Mouse (Mus musculus): Measurements from ENCODE around the gene Sgms1.

DNA sequence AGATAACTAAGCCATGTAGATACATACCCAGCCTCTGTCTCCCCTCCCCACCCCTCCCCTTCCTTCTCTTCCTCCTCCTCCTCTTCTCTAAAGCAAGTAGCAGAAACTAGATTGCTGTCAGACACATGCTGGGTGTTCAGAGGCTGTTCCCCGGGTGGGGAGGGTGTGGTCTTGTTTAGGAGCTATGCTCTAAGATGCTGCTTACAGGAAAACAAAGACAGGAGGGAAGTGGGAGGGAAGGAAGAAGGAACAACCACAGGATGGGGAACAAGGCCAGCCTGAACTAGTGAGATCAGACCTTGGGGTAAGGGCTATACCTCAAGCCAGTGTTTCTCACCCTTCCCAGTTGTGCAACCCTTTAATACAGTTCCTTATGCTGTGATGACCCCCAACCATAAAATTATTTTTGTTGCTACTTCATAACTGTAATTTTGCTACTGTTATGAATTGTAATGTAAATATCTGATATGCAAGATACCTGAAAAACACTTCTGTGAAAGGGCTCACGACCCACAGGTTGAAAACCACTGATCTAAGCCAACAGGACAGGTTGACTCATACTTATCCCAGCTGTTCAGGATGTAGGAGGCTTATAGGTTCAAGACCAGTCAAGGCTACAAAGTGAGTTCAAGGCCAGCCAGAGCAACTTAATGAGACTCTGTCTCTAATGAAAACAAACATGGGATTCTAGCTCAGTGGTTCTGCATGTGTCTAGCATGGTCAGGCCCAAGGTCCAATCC is 61.3 kb downstream of the Sgms1 start:
- no peak for TF ChIP-seq CTCF (IDR thresholded peaks at IDR 0.05; ENCODE audit: extremely low read depth, insufficient read depth, insufficient read length, insufficient replicate concordance)
- TF ChIP-seq POLR2A (IDR thresholded peaks at IDR 0.05; ENCODE audit: low read depth, low read length): no peak
